Mouse (Mus musculus): ENCODE data around the gene Smc4. TPM values are rescaled to one million over a fixed set of nuclear protein-coding genes. Genes with fewer than 3 reads are reported as not detected.
A peak's percentile ranks its signal among the peaks of the same experiment; 100 is the strongest.
"Not testable (repeated sequence)": the region's sequence is repeated elsewhere in the genome, so short reads cannot be mapped to it uniquely, and the experiment has no call there.

The Smc4 gene
- total RNA-seq, 1 experiment from 2014 or later = 46.1 TPM

GRCm38 (mm10) chr3:69017181-69017580 lies 12.6 kb downstream of the Smc4 start:
- no peak for DNase-seq

DNA sequence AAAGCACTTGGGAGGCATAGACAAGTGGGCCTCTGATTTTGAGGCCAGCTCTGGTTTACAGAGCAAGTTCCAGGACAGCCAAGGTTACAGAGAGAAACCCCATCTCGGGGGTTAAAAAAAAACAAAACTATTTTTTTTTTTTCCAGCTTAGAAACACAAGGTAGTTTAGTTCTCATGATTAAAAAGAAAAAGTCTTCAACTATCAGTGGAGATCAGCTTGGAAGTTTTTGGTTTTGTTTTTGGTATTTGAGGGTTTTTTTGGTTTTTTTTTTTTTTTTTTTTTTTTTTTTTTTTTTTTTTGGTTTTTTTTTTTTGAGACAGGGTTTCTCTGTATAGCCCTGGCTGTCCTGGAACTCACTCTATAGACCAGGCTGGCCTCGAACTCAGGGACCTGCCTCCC lies 14.1 kb downstream of the Smc4 start:
- DNase-seq = not testable (repeated sequence)

DNA sequence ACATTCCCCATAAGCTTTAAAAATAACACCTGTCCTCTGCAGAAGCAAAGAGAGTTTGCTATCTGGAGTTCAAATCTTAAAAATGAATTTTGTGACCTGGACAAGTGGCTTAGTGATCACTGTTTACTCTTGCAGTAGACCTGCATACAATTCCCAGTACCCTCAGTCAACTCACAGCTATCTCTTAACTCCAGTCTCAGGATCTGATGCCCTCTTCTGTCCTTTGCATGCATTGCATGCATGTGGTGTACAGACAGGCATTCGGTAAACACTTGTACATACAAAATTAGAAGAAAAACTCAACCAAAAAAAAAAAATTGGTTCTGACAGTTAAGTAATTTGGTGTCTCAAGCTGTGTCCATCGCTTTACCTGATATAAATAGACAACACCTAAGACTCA lies 15.7 kb downstream of the Smc4 start:
- peak; percentile 15 for DNase-seq

GRCm38 (mm10) chr3:69020764-69021163 lies 16.2 kb downstream of the Smc4 start:
- no peak for DNase-seq

DNA sequence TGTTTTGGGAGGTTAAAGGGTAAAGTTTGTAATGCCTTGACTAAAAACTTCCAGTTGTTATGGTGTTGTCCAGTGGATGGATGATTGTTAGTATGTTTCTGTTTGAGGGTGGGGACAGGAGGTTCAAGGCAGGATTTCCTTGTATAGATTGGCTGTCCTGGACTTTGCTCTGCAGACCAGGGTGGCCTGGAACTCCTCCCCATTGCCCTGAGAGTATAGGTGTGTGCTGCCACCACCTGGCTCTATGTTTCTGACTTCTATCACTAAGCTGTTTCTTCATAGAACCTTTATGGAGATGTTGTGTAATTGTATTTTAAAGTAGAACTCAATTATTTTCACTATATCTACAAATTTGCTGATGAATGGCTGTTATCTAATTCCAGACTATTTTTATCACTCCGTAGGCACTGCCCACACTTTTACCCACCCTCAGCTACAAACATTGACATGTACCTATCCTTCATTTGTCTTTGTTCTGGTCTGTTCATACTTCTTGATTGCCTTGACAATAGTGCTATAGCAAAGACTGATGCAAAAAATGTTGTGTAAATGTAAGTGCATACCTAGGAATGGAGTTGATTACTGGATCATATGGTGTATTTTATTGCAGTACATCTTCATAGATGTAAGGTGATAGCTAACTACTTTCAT lies 21.7 kb downstream of the Smc4 start:
- no peak for DNase-seq

DNA sequence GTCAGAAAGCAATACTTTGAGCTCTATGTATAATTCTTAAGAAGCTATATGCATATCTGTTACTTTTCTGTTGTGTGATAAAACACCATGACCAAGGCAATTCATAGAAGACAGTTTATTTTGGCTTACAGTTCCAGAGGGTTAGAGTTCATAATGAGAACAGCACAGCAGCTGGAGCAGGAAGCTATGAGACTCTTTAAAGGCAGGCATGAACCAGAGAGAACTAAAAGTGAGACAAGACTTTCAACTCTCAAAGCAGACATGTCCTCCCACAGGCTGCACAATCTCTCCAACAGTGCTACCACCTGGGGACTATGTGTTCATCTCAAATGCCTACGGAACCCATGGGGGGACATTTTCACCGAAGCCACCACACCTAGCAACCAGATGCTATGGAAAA lies 35.6 kb downstream of the Smc4 start:
- no peak for DNase-seq

DNA sequence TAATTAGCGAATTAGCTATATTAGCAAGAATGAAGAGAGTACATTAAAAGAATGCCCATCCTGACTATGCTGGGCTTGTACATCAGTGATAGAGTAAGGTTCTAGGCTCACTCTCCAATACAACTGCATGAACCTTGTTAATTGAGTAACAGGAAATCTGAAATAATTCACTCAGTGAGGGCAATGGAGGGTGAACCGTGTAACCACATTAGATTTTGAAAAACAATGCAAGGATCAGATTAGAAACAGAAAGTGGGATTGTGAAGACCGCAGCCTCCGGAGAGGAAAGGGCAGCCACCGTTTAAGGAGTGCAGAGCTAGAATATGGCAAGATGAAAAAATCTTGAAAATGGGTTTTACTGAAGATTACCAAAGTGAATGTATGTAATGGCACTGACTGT lies 36.8 kb downstream of the Smc4 start:
- DNase-seq = no peak

GRCm38 (mm10) chr3:69044167-69044591 lies 39.6 kb downstream of the Smc4 start:
- no peak for DNase-seq

- DNase-seq = peak; percentile 95
These were observed 40.3 kb downstream of the Smc4 start, which contains the start of gene Trim59 for GRCm38 (mm10) chr3:69044645-69045399. Gene Trim59, minus strand, starts transcription at chr3:69044755.

DNA sequence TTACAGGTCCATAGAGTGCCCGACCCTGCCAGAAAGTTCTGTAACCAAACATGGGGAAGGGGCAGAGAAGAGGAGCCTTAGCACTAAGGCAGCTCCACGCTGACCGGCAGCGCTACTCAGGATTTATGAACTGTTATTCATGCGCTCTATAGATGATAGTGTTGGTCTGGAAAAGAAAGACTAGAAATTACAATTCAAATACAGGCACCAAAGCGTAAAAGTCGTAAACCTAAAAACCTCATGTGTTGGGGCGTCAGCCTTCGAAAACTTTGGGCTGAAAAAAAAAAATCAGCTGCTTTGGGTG lies 40.8 kb downstream of the Smc4 start:
- no peak for DNase-seq

- no peak for DNase-seq
These were observed 41.2 kb downstream of the Smc4 start for GRCm38 (mm10) chr3:69045750-69046149.

DNA sequence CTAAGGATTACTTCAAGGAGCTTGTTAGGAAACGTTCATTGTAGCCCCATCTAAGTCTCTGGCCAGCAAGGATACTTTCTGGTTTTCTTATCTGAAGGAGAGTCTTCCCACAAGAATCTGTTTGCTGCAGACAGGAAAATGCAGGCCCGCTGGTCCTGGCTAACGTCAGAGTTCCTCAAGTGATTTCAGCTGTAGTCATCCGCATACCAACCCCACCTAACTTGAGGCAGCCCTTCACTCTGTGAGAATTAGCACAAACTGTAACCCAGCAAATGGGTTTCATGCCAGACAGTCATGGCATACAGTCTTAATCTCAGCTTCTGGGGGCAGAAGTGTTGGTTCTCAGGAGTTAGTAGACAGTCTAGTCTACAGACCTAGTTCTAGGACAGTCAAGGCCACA lies 42.0 kb downstream of the Smc4 start:
- DNase-seq = no peak

- no peak for DNase-seq
These were observed 43.1 kb downstream of the Smc4 start for GRCm38 (mm10) chr3:69047684-69048083.

DNA sequence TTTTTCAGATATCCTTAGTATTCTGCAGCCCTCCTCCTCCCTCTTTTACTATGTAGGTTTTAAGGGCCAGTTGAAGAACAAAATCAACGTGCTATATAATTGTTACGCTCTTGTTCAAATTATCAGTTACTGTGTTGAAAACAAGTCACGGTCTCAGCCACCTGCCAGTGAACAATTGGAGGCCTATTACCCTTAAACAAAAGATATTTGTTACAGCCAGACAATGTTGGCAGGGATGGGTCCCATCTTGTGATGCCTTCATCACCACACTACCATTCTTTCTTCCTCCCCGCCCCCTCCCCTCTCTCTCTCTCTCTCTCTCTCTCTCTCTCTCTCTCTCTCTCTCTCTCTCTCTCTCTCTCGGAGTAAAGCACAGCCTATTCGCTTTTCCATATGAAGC lies 44.5 kb downstream of the Smc4 start:
- DNase-seq = no peak

DNA sequence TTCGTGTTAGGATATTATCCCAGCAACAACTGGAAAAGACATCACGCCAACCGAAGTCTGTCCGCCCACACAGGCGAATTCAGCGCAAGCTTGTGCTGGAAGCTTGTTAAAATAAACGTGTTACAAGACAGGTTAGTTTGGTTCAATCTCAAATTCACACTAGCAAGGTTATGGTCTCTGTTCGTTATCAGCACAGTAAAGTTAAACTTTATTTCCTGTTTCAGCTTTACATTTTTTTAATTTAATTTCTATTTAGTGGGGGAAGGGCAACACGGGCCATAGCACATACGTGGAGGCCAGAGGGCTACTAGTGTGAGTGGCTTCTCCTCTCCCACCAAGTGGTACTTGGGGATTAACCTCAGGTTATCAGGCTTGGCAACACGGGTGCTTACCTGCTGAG lies 47.4 kb downstream of the Smc4 start:
- DNase-seq = no peak

- DNase-seq = no peak
These were observed 50.4 kb downstream of the Smc4 start for GRCm38 (mm10) chr3:69054760-69055432.

DNA sequence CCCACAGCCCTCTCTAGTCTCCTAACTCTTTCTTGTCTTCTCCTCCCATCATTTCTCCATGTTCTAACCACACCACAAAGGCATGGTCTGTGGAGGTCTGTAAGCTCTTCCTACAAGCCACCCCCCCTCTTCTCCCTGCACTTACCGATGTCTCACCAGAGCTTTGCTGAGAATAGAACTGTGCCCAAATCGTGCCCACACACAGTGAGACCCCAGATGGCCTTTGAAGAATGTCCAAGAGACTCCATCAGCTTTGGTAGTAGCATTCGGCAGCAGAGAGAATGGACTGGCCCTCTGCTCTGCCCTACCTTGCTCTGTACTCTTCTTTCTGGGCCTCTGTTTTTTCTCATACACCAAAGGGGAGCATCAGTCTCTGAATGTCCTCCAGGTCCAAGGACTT lies 51.3 kb downstream of the Smc4 start:
- no peak for DNase-seq

GRCm38 (mm10) chr3:69060672-69061071 lies 56.1 kb downstream of the Smc4 start:
- no peak for DNase-seq

DNA sequence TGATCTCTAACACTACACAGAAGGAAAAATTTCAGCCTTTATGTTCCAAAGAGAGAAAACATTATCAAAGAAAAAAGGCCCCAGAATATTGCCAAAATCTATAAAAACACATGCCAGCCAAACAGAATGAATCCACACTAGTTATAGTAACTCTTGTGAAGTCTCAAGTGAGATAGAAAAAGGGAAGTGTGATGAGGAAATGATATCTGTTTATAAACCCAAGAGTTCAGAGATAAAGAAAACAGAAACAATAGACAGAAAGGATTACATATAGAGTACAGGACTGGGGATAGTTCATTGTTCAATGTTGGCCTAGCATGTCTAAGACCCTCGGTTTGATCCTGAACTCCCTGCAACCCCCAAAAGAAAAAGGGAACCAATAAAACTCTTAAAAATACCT lies 58.2 kb downstream of the Smc4 start:
- DNase-seq = no peak

DNA sequence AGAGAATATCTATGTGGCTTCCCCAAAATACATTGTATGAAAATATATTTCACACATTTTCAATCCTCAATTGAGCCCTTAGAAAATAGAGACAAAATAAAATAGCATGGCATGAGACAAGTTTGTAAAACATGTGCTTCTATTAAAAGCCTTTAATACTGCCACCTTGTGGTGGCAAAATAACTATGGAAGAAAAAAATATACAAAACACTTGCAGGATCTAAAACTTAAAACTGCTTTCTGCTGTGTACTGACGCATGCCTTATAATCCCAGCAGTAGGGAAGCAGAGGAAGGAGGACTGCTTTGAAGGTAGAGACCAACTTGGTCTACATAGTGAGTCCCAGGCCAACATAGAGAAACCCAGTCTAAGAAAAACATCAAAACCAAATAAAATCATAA lies 59.5 kb downstream of the Smc4 start:
- DNase-seq = no peak

Data from adrenal gland, postnatal 14 days (tissue).